Mouse (Mus musculus) cortical plate, adult 2 months (tissue): ENCODE measurements around the gene Miip.

Source experiments
- CTCF ChIP-seq: fragments of 200-500 bp; IDR thresholded peaks from 2 replicates; pipeline ENCODE4 v1.5.1; 2011; ENCODE audit warnings: mild to moderate bottlenecking, control low read depth, low read length; ENCODE audit not compliant: insufficient read depth; ENCODE audit errors: extremely low read depth
- POLR2A ChIP-seq: fragments of 200-500 bp; IDR thresholded peaks from 2 replicates; pipeline ENCODE4 v1.6.1; 2011; ENCODE audit warnings: mild to moderate bottlenecking, low read length, control low read depth; ENCODE audit not compliant: insufficient read depth; ENCODE audit errors: extremely low read depth

- no peak for TF ChIP-seq CTCF
- TF ChIP-seq POLR2A = no peak
Measured at GRCm38 (mm10) chr4:147881792-147882191, 13.2 kb upstream of the Miip start.
